Mouse (Mus musculus) hindbrain, embryonic 10.5 days (tissue): ENCODE measurements around the gene Rps3. TPM values are rescaled to one million over a fixed set of nuclear protein-coding genes. Genes with fewer than 3 reads are reported as not detected.

Source experiments
- DNase-seq: peaks from one replicate; pipeline ENCODE4 v3.0.0-alpha.2; 2017; ENCODE audit warnings: low spot score
- H3K27ac ChIP-seq: fragments of 300-500 bp; sonication (generic); 2 replicates; pipeline ENCODE4 v1.5.1; 2016; ENCODE audit warnings: mild to moderate bottlenecking, moderate library complexity
- H3K27me3 ChIP-seq: fragments of 300-500 bp; sonication (generic); 2 replicates; pipeline ENCODE4 v1.6.1; 2016; ENCODE audit warnings: mild to moderate bottlenecking; ENCODE audit not compliant: poor library complexity, insufficient read depth, severe bottlenecking
- H3K36me3 ChIP-seq: fragments of 300-500 bp; sonication (generic); 2 replicates; pipeline ENCODE4 v1.6.1; 2016; ENCODE audit warnings: mild to moderate bottlenecking, moderate library complexity
- H3K4me1 ChIP-seq: fragments of 300-500 bp; sonication (generic); replicated peaks from 2 replicates; pipeline ENCODE4 v1.6.1; 2016; ENCODE audit warnings: mild to moderate bottlenecking
- H3K4me3 ChIP-seq: fragments of 300-500 bp; sonication (generic); 2 replicates; pipeline ENCODE4 v1.5.1; 2016; ENCODE audit warnings: mild to moderate bottlenecking, moderate library complexity
- H3K9me3 ChIP-seq: fragments of 300-500 bp; sonication (generic); 2 replicates; pipeline ENCODE4 v1.6.1; 2016; ENCODE audit warnings: mild to moderate bottlenecking, moderate library complexity
- WGBS: fragments of 180-500 bp; shearing (Covaris S2); methylation state at CpG from one replicate; pipeline ENCODE4 v1.1.7; 2016; 5-methylcytosine and 5-hydroxymethylcytosine counted together
- polyA plus RNA-seq: library from polyadenylated mRNA; unstranded; fragments of >200 nt; fragmentation: Nextera tagmentation; extraction: Ambion mirVana; gene quantifications from 2 replicates; pipeline ENCODE4 v1.2.1, GENCODE M21; 2016

Gene Rps3
- polyA plus RNA-seq, 1 experiment from 2014 or later: 680 TPM

GRCm38 (mm10) chr7:99429786-99430185 lies 53.8 kb downstream of the Rps3 start:
- no peak for DNase-seq
- no peaks in the 10 kb centered on the region for H3K27me3 ChIP-seq
- H3K4me3 ChIP-seq: no peak overlapping the region
- H3K9me3 ChIP-seq: no peaks in the 10 kb centered on the region
- WGBS: 55% methylated on average over 6 of the region's 6 CpGs
- peaks cover 46% of the 10 kb centered on the region for H3K36me3 ChIP-seq
- H3K27ac ChIP-seq: no peak overlapping the region
- peaks cover 63% of the 10 kb centered on the region for H3K4me1 ChIP-seq

- peaks cover 63% of the 10 kb centered on the region for H3K4me1 ChIP-seq
- DNase-seq: no peak
- no peak overlapping the region for H3K27ac ChIP-seq
- WGBS: 88% methylated on average over 5 of the region's 5 CpGs
- H3K27me3 ChIP-seq: no peaks in the 10 kb centered on the region
- no peaks in the 10 kb centered on the region for H3K9me3 ChIP-seq
- H3K36me3 ChIP-seq: peaks cover 47% of the 10 kb centered on the region
- no peak overlapping the region for H3K4me3 ChIP-seq
Observed at GRCm38 (mm10) chr7:99428836-99429235, 54.7 kb downstream of the Rps3 start.

- Histone ChIP-seq H3K27ac (0 out of 2 replicates have a peak overlapping the region, but pooled peaks have one; percentile 5), H3K4me3 (no peak overlapping the region), H3K27me3 (no peaks in the 10 kb centered on the region), H3K4me1 (peaks cover 60% of the 10 kb centered on the region), H3K9me3 (no peaks in the 10 kb centered on the region), H3K36me3 (peaks cover 44% of the 10 kb centered on the region)
- WGBS: 91% methylated on average over 3 of the region's 3 CpGs
- no peak for DNase-seq
Observed at GRCm38 (mm10) chr7:99427987-99428386, 55.6 kb downstream of the Rps3 start.

Other genes with a start within 250 kb of the Rps3 start
- gene Mogat2, start 245.1 kb downstream of the Rps3 start, polyA plus RNA-seq: 21.2 and 31.5 TPM in 2 replicates
- gene Map6, start 216.3 kb downstream of the Rps3 start, polyA plus RNA-seq: 32.9 and 65.5 TPM in 2 replicates
- gene Serpinh1, start 130.5 kb downstream of the Rps3 start, polyA plus RNA-seq: 861 and 996 TPM in 2 replicates
- gene Gdpd5, start 102.3 kb downstream of the Rps3 start, polyA plus RNA-seq: 33.8 and 43.8 TPM in 2 replicates
- gene Klhl35, start 17.7 kb downstream of the Rps3 start, polyA plus RNA-seq: 5.9 and 24.4 TPM in 2 replicates
- gene Arrb1, start 51.7 kb upstream of the Rps3 start, polyA plus RNA-seq: 14.6 and 15.0 TPM in 2 replicates
- gene Tpbgl, start 143.4 kb upstream of the Rps3 start, polyA plus RNA-seq: 0.59 and 0.81 TPM in 2 replicates
- gene Slco2b1, start 227.6 kb upstream of the Rps3 start, polyA plus RNA-seq: 2.3 and 3.5 TPM in 2 replicates
- not detected in 2 replicates for gene Olfr520, start 246.5 kb upstream of the Rps3 start, polyA plus RNA-seq